Mouse (Mus musculus) neural tube, embryonic 15.5 days (tissue): ENCODE results near the gene Tmem230. TPM values are rescaled to one million over a fixed set of nuclear protein-coding genes. Genes with fewer than 3 reads are reported as not detected.
"Not testable (repeated sequence)": the region's sequence is repeated elsewhere in the genome, so short reads cannot be mapped to it uniquely, and the experiment has no call there.

Experiments
- ATAC-seq: fragments of 200-750 bp; cut with Nextera tagmentation; 2 replicates; pipeline ENCODE4 v1.8.0; 2017; ENCODE audit warnings: mild to moderate bottlenecking, moderate TSS enrichment, moderate library complexity; ENCODE audit not compliant: low FRiP score
- H3K27ac ChIP-seq: fragments of 300-500 bp; sonication (generic); replicated peaks from 2 replicates; pipeline ENCODE4 v1.5.1; 2015; ENCODE audit warnings: mild to moderate bottlenecking, inconsistent platforms
- H3K27me3 ChIP-seq: fragments of 300-500 bp; sonication (generic); replicated peaks from 2 replicates; pipeline ENCODE4 v1.6.1; 2015; ENCODE audit warnings: inconsistent platforms
- H3K36me3 ChIP-seq: fragments of 300-500 bp; sonication (generic); 2 replicates; pipeline ENCODE4 v1.6.1; 2015; ENCODE audit warnings: inconsistent platforms
- H3K4me1 ChIP-seq: fragments of 300-500 bp; sonication (generic); 2 replicates; pipeline ENCODE4 v1.6.1; 2015; ENCODE audit warnings: inconsistent platforms
- H3K4me2 ChIP-seq: fragments of 300-500 bp; sonication (generic); 2 replicates; pipeline ENCODE4 v1.6.1; 2015; ENCODE audit warnings: inconsistent platforms, mild to moderate bottlenecking, moderate library complexity
- H3K4me3 ChIP-seq: fragments of 300-500 bp; sonication (generic); replicated peaks from 2 replicates; pipeline ENCODE4 v1.5.1; 2015; ENCODE audit warnings: mild to moderate bottlenecking, inconsistent platforms
- H3K9ac ChIP-seq: fragments of 300-500 bp; sonication (generic); replicated peaks from 2 replicates; pipeline ENCODE4 v1.6.1; 2015; ENCODE audit warnings: mild to moderate bottlenecking, inconsistent platforms
- H3K9me3 ChIP-seq: fragments of 300-500 bp; sonication (generic); replicated peaks from 2 replicates; pipeline ENCODE4 v1.6.1; 2016; ENCODE audit warnings: inconsistent platforms
- WGBS: fragments of 180-500 bp; shearing (Covaris S2); methylation state at CpG from one replicate; pipeline ENCODE4 v1.1.7; 2015; ENCODE audit warnings: mixed read lengths; 5-methylcytosine and 5-hydroxymethylcytosine counted together
- polyA plus RNA-seq: library from polyadenylated mRNA; unstranded; fragments of >200 nt; fragmentation: Nextera tagmentation; extraction: Ambion mirVana; gene quantifications from 2 replicates; pipeline ENCODE4 v1.2.1, GENCODE M21; 2015

Gene Tmem230
- 40.8 and 42.8 TPM in 2 replicates for polyA plus RNA-seq

GRCm38 (mm10) chr2:132247539-132248313 is at the start of gene Tmem230:
Gene Tmem230, minus strand, starts transcription at chr2:132247807.
- H3K4me1 ChIP-seq: peaks cover 29% of the 10 kb centered on the region
- peak within 1 kb of the TSS; percentile 93 for H3K4me2 ChIP-seq
- WGBS: 4% methylated on average over 50 of the region's 50 CpGs
- ATAC-seq: peak; percentile 94
- peaks cover 9% of the 10 kb centered on the region for H3K36me3 ChIP-seq
- peak within 1 kb of the TSS; percentile 69 for H3K4me3 ChIP-seq
- H3K27ac ChIP-seq: peak within 1 kb of the TSS; percentile 86
- no peaks in the 10 kb centered on the region for H3K27me3 ChIP-seq
- H3K9me3 ChIP-seq: no peaks in the 10 kb centered on the region
- peak within 1 kb of the TSS; percentile 64 for H3K9ac ChIP-seq

DNA sequence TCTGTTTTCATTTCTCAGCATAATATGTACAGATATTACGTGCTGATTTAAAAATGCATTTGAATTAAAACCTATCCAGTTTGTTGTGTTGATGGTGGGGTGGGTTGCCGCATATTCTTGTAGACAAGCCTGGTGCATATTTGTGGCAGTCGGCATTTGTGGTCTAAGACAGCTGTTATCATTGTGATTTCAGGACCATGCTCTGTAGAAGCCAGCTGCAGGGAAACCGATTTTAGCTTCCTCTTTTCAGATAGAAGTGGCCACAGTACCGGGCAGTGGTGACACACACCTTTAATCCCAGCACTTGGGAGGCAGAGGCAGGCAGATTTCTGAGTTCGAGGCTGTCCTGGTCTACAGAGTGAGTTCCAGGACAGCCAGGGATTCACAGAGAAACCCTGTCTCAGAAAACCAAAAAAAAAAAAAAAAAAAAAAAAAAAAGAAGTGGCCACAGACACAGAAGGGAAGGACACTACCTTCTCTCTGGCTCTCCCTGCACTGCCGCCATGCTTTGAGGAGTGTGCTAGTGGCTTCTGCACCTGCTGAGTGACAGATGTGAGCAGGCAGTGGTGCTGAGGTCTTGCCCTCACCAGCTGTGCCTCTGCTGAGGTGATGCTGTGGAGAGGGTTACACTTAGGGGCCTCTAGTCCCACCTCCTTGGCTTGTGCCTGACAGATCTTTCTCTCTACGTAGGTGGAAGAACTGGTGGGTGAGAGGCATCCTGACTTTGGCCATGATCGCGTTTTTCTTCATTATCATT is 46.3 kb upstream of the Tmem230 start:
- 95% methylated on average over 10 of the region's 10 CpGs for WGBS
- H3K27ac ChIP-seq: no peak overlapping the region
- H3K4me1 ChIP-seq: peaks cover 19% of the 10 kb centered on the region
- H3K9me3 ChIP-seq: no peaks in the 10 kb centered on the region
- H3K4me2 ChIP-seq: no peak overlapping the region
- H3K9ac ChIP-seq: no peak overlapping the region
- H3K4me3 ChIP-seq: no peak overlapping the region
- no peaks in the 10 kb centered on the region for H3K27me3 ChIP-seq
- peaks cover 39% of the 10 kb centered on the region for H3K36me3 ChIP-seq
- no peak for ATAC-seq

GRCm38 (mm10) chr2:132292083-132292482 is 44.5 kb upstream of the Tmem230 start:
- H3K9me3 ChIP-seq: 0 out of 2 replicates have a peak, but pooled peaks cover 1% of the 10 kb centered on the region
- no peak overlapping the region for H3K4me3 ChIP-seq
- peaks cover 19% of the 10 kb centered on the region for H3K4me1 ChIP-seq
- 40% methylated on average over 4 of the region's 4 CpGs for WGBS
- H3K27me3 ChIP-seq: no peaks in the 10 kb centered on the region
- H3K27ac ChIP-seq: no peak overlapping the region
- H3K36me3 ChIP-seq: peaks cover 23% of the 10 kb centered on the region
- no peak overlapping the region for H3K9ac ChIP-seq
- ATAC-seq: no peak
- no peak overlapping the region for H3K4me2 ChIP-seq

GRCm38 (mm10) chr2:132291265-132291664 is 43.7 kb upstream of the Tmem230 start:
- ATAC-seq: no peak
- Histone ChIP-seq H3K36me3 (peaks cover 21% of the 10 kb centered on the region), H3K4me1 (peaks cover 19% of the 10 kb centered on the region), H3K9ac (no peak overlapping the region), H3K4me3 (no peak overlapping the region), H3K9me3 (0 out of 2 replicates have a peak, but pooled peaks cover 3% of the 10 kb centered on the region), H3K27ac (no peak overlapping the region), H3K27me3 (no peaks in the 10 kb centered on the region), H3K4me2 (no peak overlapping the region)
- WGBS: 81% methylated on average over 3 of the region's 3 CpGs

- Histone ChIP-seq H3K9me3 (0 out of 2 replicates have a peak, but pooled peaks cover 3% of the 10 kb centered on the region), H3K27ac (no peak overlapping the region), H3K4me1 (peaks cover 19% of the 10 kb centered on the region), H3K9ac (no peak overlapping the region), H3K27me3 (no peaks in the 10 kb centered on the region), H3K36me3 (peaks cover 17% of the 10 kb centered on the region), H3K4me3 (no peak overlapping the region), H3K4me2 (no peak overlapping the region)
- 78% methylated on average over 6 of the region's 6 CpGs for WGBS
- no peak for ATAC-seq
Observed at GRCm38 (mm10) chr2:132290808-132291207, 43.2 kb upstream of the Tmem230 start.

DNA sequence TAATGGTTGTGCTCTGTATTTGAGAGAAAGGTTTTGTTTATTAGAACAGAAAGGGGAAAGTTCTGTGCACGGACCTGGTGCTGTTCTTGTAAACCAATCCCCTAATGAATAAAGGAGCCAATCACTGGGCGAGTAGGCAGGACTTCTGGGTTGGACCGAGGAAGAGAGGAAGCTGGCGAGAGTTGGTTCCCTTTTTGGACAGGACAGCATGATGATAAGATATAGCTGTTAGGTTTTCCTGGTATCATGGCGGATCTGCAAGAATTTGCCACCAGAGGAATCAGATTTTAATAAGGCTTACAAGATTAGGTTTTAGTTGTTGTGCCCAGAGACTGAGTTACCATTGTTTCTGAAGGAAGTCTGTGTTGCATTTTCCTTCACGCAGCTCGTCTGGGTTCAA is 41.6 kb upstream of the Tmem230 start:
- ATAC-seq, H3K4me2 ChIP-seq, H3K4me3 ChIP-seq, H3K27ac ChIP-seq, H3K9me3 ChIP-seq, H3K27me3 ChIP-seq, H3K9ac ChIP-seq, H3K36me3 ChIP-seq: not testable (repeated sequence)
- peaks cover 24% of the 10 kb centered on the region for H3K4me1 ChIP-seq
- 86% methylated on average over 5 of the region's 7 CpGs for WGBS

- Histone ChIP-seq H3K9me3 (0 out of 2 replicates have a peak, but pooled peaks cover 3% of the 10 kb centered on the region), H3K27ac (no peak overlapping the region), H3K4me2 (no peak overlapping the region), H3K4me3 (no peak overlapping the region), H3K4me1 (peaks cover 32% of the 10 kb centered on the region), H3K9ac (no peak overlapping the region), H3K36me3 (no peaks in the 10 kb centered on the region), H3K27me3 (no peaks in the 10 kb centered on the region)
- no peak for ATAC-seq
- 83% methylated on average over 9 of the region's 9 CpGs for WGBS
Observed at GRCm38 (mm10) chr2:132286376-132287076, 38.9 kb upstream of the Tmem230 start.

DNA sequence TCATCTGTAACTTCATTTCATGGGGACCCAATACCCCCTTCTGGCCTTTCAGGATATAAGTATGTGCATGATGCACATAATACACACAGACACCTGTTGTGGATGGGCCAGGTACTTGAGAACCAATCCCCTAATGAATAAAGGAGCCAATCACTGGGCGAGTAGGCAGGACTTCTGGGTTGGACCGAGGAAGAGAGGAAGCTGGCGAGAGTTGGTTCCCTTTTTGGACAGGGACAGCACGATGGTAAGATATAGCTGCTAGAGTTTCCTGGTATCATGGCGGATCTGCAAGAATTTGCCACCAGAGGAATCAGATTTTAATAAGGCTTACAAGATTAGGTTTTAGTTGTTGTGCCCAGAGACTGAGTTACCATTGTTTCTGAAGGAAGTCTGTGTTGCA is 38.1 kb upstream of the Tmem230 start:
- H3K4me3 ChIP-seq, H3K9ac ChIP-seq, H3K36me3 ChIP-seq, H3K27me3 ChIP-seq, H3K9me3 ChIP-seq, H3K4me2 ChIP-seq, ATAC-seq: not testable (repeated sequence)
- H3K27ac ChIP-seq: peak overlapping the region; percentile 45; the same call in 1 of the 2 replicates
- H3K4me1 ChIP-seq: peaks cover 27% of the 10 kb centered on the region
- WGBS: 89% methylated on average over 5 of the region's 5 CpGs

DNA sequence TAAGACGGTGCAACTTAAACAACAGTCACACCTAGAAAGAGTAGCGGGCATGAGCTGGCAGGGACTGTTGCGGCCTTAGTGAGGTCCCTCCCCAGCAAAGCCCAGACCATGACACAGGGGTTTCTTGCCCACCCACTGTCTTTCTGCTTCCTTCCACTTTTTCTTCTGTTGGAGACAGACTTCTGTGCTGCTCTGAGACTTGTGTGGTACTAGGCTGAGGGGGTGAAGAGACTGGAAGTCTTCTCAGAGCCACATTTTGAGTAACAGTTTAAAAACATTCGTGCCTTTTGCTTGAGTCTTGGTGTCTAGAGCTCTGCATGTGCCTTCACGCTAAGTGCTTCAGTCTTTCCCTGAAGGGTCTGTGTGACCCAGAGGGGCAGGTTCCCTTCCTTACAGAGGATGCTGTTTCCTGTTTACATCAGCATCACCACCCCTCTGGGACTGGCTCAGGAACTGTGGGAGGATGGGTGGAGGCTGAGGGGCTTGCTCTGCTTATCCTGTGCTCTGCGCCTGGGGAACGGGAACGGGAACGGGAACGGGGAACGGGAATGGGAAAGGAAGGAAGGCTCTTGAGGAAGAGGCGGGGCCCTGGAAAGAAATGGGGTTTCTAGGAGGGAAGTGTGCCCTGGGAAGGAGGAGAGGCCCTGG is 37.0 kb upstream of the Tmem230 start:
- Histone ChIP-seq H3K9ac (no peak overlapping the region), H3K4me3 (no peak overlapping the region), H3K36me3 (no peaks in the 10 kb centered on the region), H3K27ac (peak overlapping the region; percentile 45), H3K4me2 (peak overlapping the region; percentile 15; the same call in 1 of the 2 replicates), H3K4me1 (peaks cover 28% of the 10 kb centered on the region), H3K27me3 (no peaks in the 10 kb centered on the region), H3K9me3 (0 out of 2 replicates have a peak, but pooled peaks cover 3% of the 10 kb centered on the region)
- 90% methylated on average over 12 of the region's 12 CpGs for WGBS
- no peak for ATAC-seq

DNA sequence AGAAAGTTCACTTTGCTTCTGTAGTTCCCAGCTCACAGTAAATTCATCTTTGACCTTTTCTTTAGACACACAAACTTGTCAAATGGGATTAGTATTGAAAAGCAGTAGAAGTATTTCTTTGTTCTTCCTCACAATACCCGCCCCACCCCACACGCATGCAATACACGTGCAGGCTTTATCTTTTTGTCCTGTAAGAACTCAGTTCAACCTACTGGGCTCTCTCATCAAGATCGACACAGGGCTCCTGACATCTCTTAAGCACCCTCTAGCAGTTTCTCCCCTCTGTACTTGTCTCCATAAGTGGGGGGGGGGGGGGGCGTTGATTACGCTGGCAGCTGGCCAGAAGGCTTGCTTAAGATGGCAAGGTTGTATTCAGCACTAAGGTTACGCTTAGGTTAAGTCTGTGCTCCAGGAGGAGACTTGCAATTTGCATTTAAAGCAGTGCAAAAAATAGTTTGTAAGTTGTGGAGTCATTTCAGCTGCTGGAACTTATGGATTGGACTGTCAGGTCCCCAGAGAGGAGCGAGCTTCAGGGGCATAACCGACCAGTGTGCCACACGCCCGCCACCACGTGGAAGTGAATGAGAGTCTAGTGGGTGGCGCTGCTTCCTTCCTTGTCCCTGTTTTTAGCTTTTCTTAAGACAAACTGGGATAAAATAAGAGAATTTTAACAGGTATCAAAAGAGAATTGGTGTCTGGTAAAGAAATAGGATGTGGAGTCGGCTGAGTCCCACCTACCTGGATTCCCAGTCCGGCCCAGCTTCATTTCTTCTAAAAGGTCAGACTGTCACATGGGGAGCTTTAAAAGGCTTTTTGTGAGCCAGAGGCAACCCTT is 35.8 kb upstream of the Tmem230 start:
- H3K4me3 ChIP-seq: no peak overlapping the region
- H3K27me3 ChIP-seq: no peaks in the 10 kb centered on the region
- H3K27ac ChIP-seq: peak overlapping the region; percentile 23; the same call in 1 of the 2 replicates
- ATAC-seq: no peak
- WGBS: 57% methylated on average over 15 of the region's 15 CpGs
- H3K36me3 ChIP-seq: no peaks in the 10 kb centered on the region
- no peak overlapping the region for H3K4me2 ChIP-seq
- peaks cover 32% of the 10 kb centered on the region for H3K4me1 ChIP-seq
- 0 out of 2 replicates have a peak, but pooled peaks cover 3% of the 10 kb centered on the region for H3K9me3 ChIP-seq
- H3K9ac ChIP-seq: no peak overlapping the region
